Mouse (Mus musculus): ENCODE results near the gene Igsf9. TPM values are rescaled to one million over a fixed set of nuclear protein-coding genes. Genes with fewer than 3 reads are reported as not detected.
A peak's percentile ranks its signal among the peaks of the same experiment; 100 is the strongest.

Gene Igsf9
- polyA plus RNA-seq, 1 experiment = 8.6 TPM

GRCm38 (mm10) chr1:172512962-172513361 is 31.4 kb downstream of the Igsf9 start:
- DNase-seq (ENCODE audit: low read depth in 1 of 2, low spot score in 2 of 2) = peak in 1 of 2 experiments; percentile 79
- under 1% methylated on average over 13 of the region's 13 CpGs for WGBS
- Histone ChIP-seq H3K27me3 (ENCODE audit: control insufficient read depth, insufficient read depth, low read length) (no peaks in the 10 kb centered on the region), H3K4me3 (ENCODE audit: extremely low read depth, insufficient read depth, insufficient read length) (peak overlapping the region; percentile 42), H3K4me1 (ENCODE audit: control insufficient read depth, insufficient read depth, insufficient read length) (peaks cover 31% of the 10 kb centered on the region; the same call in 1 of the 2 replicates), H3K27ac (ENCODE audit: insufficient read depth, low read length) (peak overlapping the region; percentile 84), H3K36me3 (ENCODE audit: control insufficient read depth, insufficient read depth, low read length) (no peaks in the 10 kb centered on the region)
- TF ChIP-seq CTCF (IDR thresholded peaks at IDR 0.05; ENCODE audit: extremely low read depth, insufficient read depth, insufficient read length, insufficient replicate concordance) = peak; percentile 32; the same call in 1 of the 2 replicates
- no peak for TF ChIP-seq POLR2A (IDR thresholded peaks at IDR 0.05; ENCODE audit: low read depth, low read length)

GRCm38 (mm10) chr1:172513525-172514212 is 32.1 kb downstream of the Igsf9 start:
- H3K4me1 ChIP-seq (ENCODE audit: control insufficient read depth, insufficient read depth, insufficient read length) = peaks cover 31% of the 10 kb centered on the region; the same call in 1 of the 2 replicates
- H3K4me3 ChIP-seq (ENCODE audit: extremely low read depth, insufficient read depth, insufficient read length) = peak overlapping the region; percentile 42; the same call in 1 of the 2 replicates
- 3% methylated on average over 17 of the region's 17 CpGs for WGBS
- TF ChIP-seq POLR2A (IDR thresholded peaks at IDR 0.05; ENCODE audit: low read depth, low read length) (no peak), CTCF (IDR thresholded peaks at IDR 0.05; ENCODE audit: extremely low read depth, insufficient read depth, insufficient read length, insufficient replicate concordance) (no peak)
- peak; percentile 73 to 83 for DNase-seq (ENCODE audit: low read depth in 1 of 2, low spot score in 2 of 2)
- no peaks in the 10 kb centered on the region for H3K27me3 ChIP-seq (ENCODE audit: control insufficient read depth, insufficient read depth, low read length)
- H3K27ac ChIP-seq (ENCODE audit: insufficient read depth, low read length) = peak overlapping the region; percentile 84
- no peaks in the 10 kb centered on the region for H3K36me3 ChIP-seq (ENCODE audit: control insufficient read depth, insufficient read depth, low read length)

GRCm38 (mm10) chr1:172514213-172514529 is 32.6 kb downstream of the Igsf9 start:
- Histone ChIP-seq H3K4me3 (ENCODE audit: extremely low read depth, insufficient read depth, insufficient read length) (0 out of 2 replicates have a peak overlapping the region, but pooled peaks have one; percentile 1), H3K27ac (ENCODE audit: insufficient read depth, low read length) (peak overlapping the region; percentile 84), H3K36me3 (ENCODE audit: control insufficient read depth, insufficient read depth, low read length) (no peaks in the 10 kb centered on the region), H3K4me1 (ENCODE audit: control insufficient read depth, insufficient read depth, insufficient read length) (peaks cover 31% of the 10 kb centered on the region; the same call in 1 of the 2 replicates), H3K27me3 (ENCODE audit: control insufficient read depth, insufficient read depth, low read length) (no peaks in the 10 kb centered on the region)
- TF ChIP-seq POLR2A (IDR thresholded peaks at IDR 0.05; ENCODE audit: low read depth, low read length) (no peak), CTCF (IDR thresholded peaks at IDR 0.05; ENCODE audit: extremely low read depth, insufficient read depth, insufficient read length, insufficient replicate concordance) (no peak)
- no peak for DNase-seq (ENCODE audit: low read depth in 1 of 2, low spot score in 2 of 2)
- 3% methylated on average over 4 of the region's 4 CpGs for WGBS

- WGBS = 39% methylated on average over 7 of the region's 7 CpGs
- Histone ChIP-seq H3K4me1 (ENCODE audit: control insufficient read depth, insufficient read depth, insufficient read length) (peaks cover 31% of the 10 kb centered on the region; the same call in 1 of the 2 replicates), H3K27me3 (ENCODE audit: control insufficient read depth, insufficient read depth, low read length) (no peaks in the 10 kb centered on the region), H3K27ac (ENCODE audit: insufficient read depth, low read length) (peak overlapping the region; percentile 84), H3K36me3 (ENCODE audit: control insufficient read depth, insufficient read depth, low read length) (no peaks in the 10 kb centered on the region), H3K4me3 (ENCODE audit: extremely low read depth, insufficient read depth, insufficient read length) (0 out of 2 replicates have a peak overlapping the region, but pooled peaks have one; percentile 1)
- no peak for DNase-seq (ENCODE audit: low read depth in 1 of 2, low spot score in 2 of 2)
- TF ChIP-seq CTCF (IDR thresholded peaks at IDR 0.05; ENCODE audit: extremely low read depth, insufficient read depth, insufficient read length, insufficient replicate concordance) (no peak), POLR2A (IDR thresholded peaks at IDR 0.05; ENCODE audit: low read depth, low read length) (no peak)
These were observed 33.1 kb downstream of the Igsf9 start for GRCm38 (mm10) chr1:172514551-172515268.

- TF ChIP-seq POLR2A (IDR thresholded peaks at IDR 0.05; ENCODE audit: low read depth, low read length) (no peak), CTCF (IDR thresholded peaks at IDR 0.05; ENCODE audit: extremely low read depth, insufficient read depth, insufficient read length, insufficient replicate concordance) (no peak)
- Histone ChIP-seq H3K4me3 (ENCODE audit: extremely low read depth, insufficient read depth, insufficient read length) (no peak overlapping the region), H3K27me3 (ENCODE audit: control insufficient read depth, insufficient read depth, low read length) (no peaks in the 10 kb centered on the region), H3K36me3 (ENCODE audit: control insufficient read depth, insufficient read depth, low read length) (no peaks in the 10 kb centered on the region), H3K27ac (ENCODE audit: insufficient read depth, low read length) (peak overlapping the region; percentile 68), H3K4me1 (ENCODE audit: control insufficient read depth, insufficient read depth, insufficient read length) (peaks cover 28% of the 10 kb centered on the region; the same call in 1 of the 2 replicates)
- WGBS = 72% methylated on average over 1 of the region's 1 CpGs
- DNase-seq (ENCODE audit: low read depth in 1 of 2, low spot score in 2 of 2) = no peak
These were observed 33.8 kb downstream of the Igsf9 start for GRCm38 (mm10) chr1:172515396-172515795.

- Histone ChIP-seq H3K4me3 (ENCODE audit: extremely low read depth, insufficient read depth, insufficient read length) (no peak overlapping the region), H3K4me1 (ENCODE audit: control insufficient read depth, insufficient read depth, insufficient read length) (peaks cover 28% of the 10 kb centered on the region; the same call in 1 of the 2 replicates), H3K27me3 (ENCODE audit: control insufficient read depth, insufficient read depth, low read length) (no peaks in the 10 kb centered on the region), H3K36me3 (ENCODE audit: control insufficient read depth, insufficient read depth, low read length) (no peaks in the 10 kb centered on the region), H3K27ac (ENCODE audit: insufficient read depth, low read length) (no peak overlapping the region)
- WGBS = 85% methylated on average over 4 of the region's 4 CpGs
- no peak for DNase-seq (ENCODE audit: low read depth in 1 of 2, low spot score in 2 of 2)
- TF ChIP-seq POLR2A (IDR thresholded peaks at IDR 0.05; ENCODE audit: low read depth, low read length) (no peak), CTCF (IDR thresholded peaks at IDR 0.05; ENCODE audit: extremely low read depth, insufficient read depth, insufficient read length, insufficient replicate concordance) (peak; percentile 31; the same call in 1 of the 2 replicates)
These were observed 36.4 kb downstream of the Igsf9 start for GRCm38 (mm10) chr1:172518013-172518412.
